23 mouse cellular contexts compared by ENCODE assay signal in the genomic region with DNA sequence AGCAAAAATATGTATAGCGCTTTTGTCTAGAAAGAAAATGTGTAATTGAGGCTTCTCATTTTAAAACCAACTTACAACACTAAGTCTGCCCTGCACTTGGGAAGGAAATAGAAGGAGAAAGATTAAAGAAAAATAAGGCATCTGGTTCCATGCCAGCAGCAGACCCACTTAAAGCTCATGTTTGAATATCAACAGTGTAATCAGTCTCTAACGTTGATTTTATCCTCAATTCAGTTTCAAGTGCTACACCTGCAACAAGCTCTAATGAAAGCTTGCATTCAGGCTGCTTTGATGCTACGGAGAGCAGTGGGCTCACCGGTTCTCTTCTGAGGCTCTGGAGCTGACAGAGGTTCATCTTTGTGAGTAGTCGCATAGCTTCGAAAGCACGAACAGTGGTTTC.
DNase-seq lines count a peak whose midpoint lies in the region; ATAC-seq and TF ChIP-seq lines count a peak whose summit lies in the region.
"Had no signal": no experiment of that assay in that cellular context is flagged by ENCODE, and none has a peak within 500 bp of the region (broad histone marks: within the 10 kb centered on the region; RNA-seq: fewer than 3 reads in every experiment).

No protein-coding gene starts in this region.

- DNase-seq in lung, embryonic 14.5 days, result peak; percentile 68
- no peak for DNase-seq in lung, postnatal 36 days
- no peak for DNase-seq in lung, postnatal 14 days
- DNase-seq in lung, postnatal 0 days (ENCODE audit: low spot score), result peak; percentile 16
- DNase-seq in lung, postnatal 10 days, result no peak
- DNase-seq in brain, embryonic 14.5 days (ENCODE audit: low read depth), result peak; percentile 35
- DNase-seq in kidney, adult 9 months, result no peak
- DNase-seq: adrenal gland, adult 2 months; adrenal gland, adult 8-10 months; adrenal gland, postnatal 10 days; adrenal gland, postnatal 14 days; adrenal gland, postnatal 25 days; adrenal gland, postnatal 36 days; B cell, adult 2 months; cerebellum, adult 11 months; cerebellum, adult 11-12 months; cerebellum, adult 18-20 months had no signal

- no peak overlapping the region for H3K9ac ChIP-seq in lung, embryonic 14.5 days
- H3K9ac ChIP-seq in lung, embryonic 16.5 days (ENCODE audit: low read length), result no peak overlapping the region
- no peak overlapping the region for H3K9ac ChIP-seq in lung, postnatal 0 days (replicated peaks; ENCODE audit: low read depth)

- no peak for TF ChIP-seq EP300 in lung, postnatal 0 days (IDR thresholded peaks at IDR 0.05)

- peak; percentile 60 for ATAC-seq in lung, embryonic 14.5 days (ENCODE audit: insufficient read depth)
- ATAC-seq in lung, embryonic 16.5 days (ENCODE audit: low read depth), result peak; percentile 63
- no peak for ATAC-seq in lung, postnatal 0 days
- ATAC-seq: activated CD4-positive, CD25-positive, alpha-beta regulatory T cell, adult 4 months; CD4-positive, CD25-positive, alpha-beta regulatory T cell, adult 4 months; Patski had no signal

- H3K9me3 ChIP-seq in lung, embryonic 14.5 days (ENCODE audit: low read depth, low read length), result no peaks in the 10 kb centered on the region
- H3K9me3 ChIP-seq in lung, embryonic 16.5 days (ENCODE audit: control insufficient read depth, low read length), result no peaks in the 10 kb centered on the region
- H3K9me3 ChIP-seq in lung, postnatal 0 days (ENCODE audit: low read length), result no peaks in the 10 kb centered on the region

- H3K27me3 ChIP-seq in lung, embryonic 14.5 days (ENCODE audit: insufficient read depth, low read length), result no peaks in the 10 kb centered on the region
- no peaks in the 10 kb centered on the region for H3K27me3 ChIP-seq in lung, embryonic 16.5 days (ENCODE audit: control insufficient read depth, insufficient read depth, low read depth, low read length)
- H3K27me3 ChIP-seq in lung, postnatal 0 days (replicated peaks; ENCODE audit: insufficient read depth, low read length), result no peaks in the 10 kb centered on the region
- H3K27me3 ChIP-seq: CH12.LX, Patski had no signal

- 65% methylated on average over 7 of the region's 7 CpGs for WGBS in lung, embryonic 14.5 days
- WGBS in lung, embryonic 16.5 days, result 59% methylated on average over 7 of the region's 7 CpGs
- 55% methylated on average over 7 of the region's 7 CpGs for whole genome bisulfite sequencing in lung, postnatal 0 days

- TF ChIP-seq POLR2A in brain, embryonic 14.5 days (IDR thresholded peaks at IDR 0.05; ENCODE audit: borderline replicate concordance, extremely low read depth, insufficient read depth, insufficient read length, poor library complexity, severe bottlenecking), result no peak

- no peak overlapping the region for H3K27ac ChIP-seq in lung, embryonic 14.5 days (ENCODE audit: low read depth)
- no peak overlapping the region for H3K27ac ChIP-seq in lung, embryonic 16.5 days (ENCODE audit: low read length)
- H3K27ac ChIP-seq in lung, postnatal 0 days (ENCODE audit: low read length), result no peak overlapping the region

- no peaks in the 10 kb centered on the region for H3K36me3 ChIP-seq in lung, embryonic 14.5 days (ENCODE audit: insufficient read depth)
- H3K36me3 ChIP-seq in lung, embryonic 16.5 days (ENCODE audit: control insufficient read depth, insufficient read depth, low read length), result no peaks in the 10 kb centered on the region
- no peaks in the 10 kb centered on the region for H3K36me3 ChIP-seq in lung, postnatal 0 days (ENCODE audit: insufficient read depth, low read length)
- H3K36me3 ChIP-seq: G1E had no signal

- no peak for TF ChIP-seq CTCF in lung, embryonic 14.5 days (IDR thresholded peaks at IDR 0.05; ENCODE audit: low read depth)
- no peak for TF ChIP-seq CTCF in lung, postnatal 0 days (IDR thresholded peaks at IDR 0.05)
- TF ChIP-seq CTCF in brain, embryonic 14.5 days (IDR thresholded peaks at IDR 0.05; ENCODE audit: borderline replicate concordance, extremely low read depth, insufficient read depth, insufficient read length), result no peak

- 0 out of 2 replicates have a peak, but pooled peaks cover 2% of the 10 kb centered on the region for H3K4me1 ChIP-seq in lung, embryonic 14.5 days (ENCODE audit: insufficient read depth)
- H3K4me1 ChIP-seq in lung, embryonic 16.5 days (replicated peaks; ENCODE audit: control insufficient read depth, insufficient read depth, low read length), result no peaks in the 10 kb centered on the region
- no peaks in the 10 kb centered on the region for H3K4me1 ChIP-seq in lung, postnatal 0 days (ENCODE audit: insufficient read depth, low read depth, low read length)

- no peak overlapping the region for H3K4me3 ChIP-seq in lung, embryonic 14.5 days (ENCODE audit: low read depth, low read length)
- H3K4me3 ChIP-seq in lung, embryonic 16.5 days (ENCODE audit: low read length), result no peak overlapping the region
- no peak overlapping the region for H3K4me3 ChIP-seq in lung, postnatal 0 days (ENCODE audit: low read depth, low read length)

- H3K4me2 ChIP-seq in lung, embryonic 14.5 days, result no peak overlapping the region
- 0 out of 2 replicates have a peak overlapping the region, but pooled peaks have one; percentile 14 for H3K4me2 ChIP-seq in lung, embryonic 16.5 days (ENCODE audit: low read depth, low read length)
- no peak overlapping the region for H3K4me2 ChIP-seq in lung, postnatal 0 days (replicated peaks; ENCODE audit: low read depth, low read length)

Comparison
In these comparisons a context has a peak if more than half of its experiments do, and no peak if none do; other contexts are left out.
1. DNase-seq: peak in lung, embryonic 14.5 days (single experiment), lung, postnatal 0 days (single experiment) and brain, embryonic 14.5 days (single experiment); none in lung, postnatal 36 days (single experiment), lung, postnatal 14 days (single experiment), lung, postnatal 10 days (single experiment) and kidney, adult 9 months (single experiment).